Mouse (Mus musculus) T-helper 2 cell (primary cell): ENCODE measurements around the gene Gstt1.
"Not testable (repeated sequence)": the region's sequence is repeated elsewhere in the genome, so short reads cannot be mapped to it uniquely, and the experiment has no call there.

Experiments
- in situ Hi-C: fragments of 300-600 bp; cut with MboI, MseI; formaldehyde crosslinking; loops from one replicate; pipeline ENCODE4 v1.15.1; 2025; ENCODE audit warnings: high pct_unique_total_duplicates

Gstt1 gene

DNA sequence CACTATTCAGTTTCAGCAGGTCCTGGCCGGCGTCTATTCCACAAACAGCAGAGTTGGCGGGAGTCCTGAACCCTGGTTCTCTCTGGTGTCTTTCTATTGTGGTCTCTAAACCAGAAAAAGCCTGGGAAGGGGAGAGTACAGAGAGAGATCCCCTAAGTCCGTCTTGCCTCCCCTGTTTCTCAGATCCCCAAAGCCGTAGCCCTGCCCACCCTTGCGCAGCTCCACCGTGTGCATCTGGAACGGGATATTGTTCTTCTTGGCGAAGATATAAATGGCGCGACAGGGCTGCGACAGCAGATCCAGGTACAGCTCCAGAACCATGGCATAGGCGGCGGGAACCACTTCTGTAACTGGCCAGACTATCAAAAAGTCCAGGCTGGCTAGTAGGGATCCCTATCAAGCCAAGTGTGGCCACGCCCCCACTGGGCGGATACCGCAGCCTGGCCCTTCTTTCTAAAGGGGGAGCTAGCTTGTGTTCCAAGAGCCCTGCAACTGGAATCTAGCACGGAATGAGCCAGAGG is at the start of gene Gstt1:
TSS of gene Gstt1 (minus strand) at position 409 of the 521 bp plus-strand sequence.
- in situ Hi-C loops, result no loop called here

DNA sequence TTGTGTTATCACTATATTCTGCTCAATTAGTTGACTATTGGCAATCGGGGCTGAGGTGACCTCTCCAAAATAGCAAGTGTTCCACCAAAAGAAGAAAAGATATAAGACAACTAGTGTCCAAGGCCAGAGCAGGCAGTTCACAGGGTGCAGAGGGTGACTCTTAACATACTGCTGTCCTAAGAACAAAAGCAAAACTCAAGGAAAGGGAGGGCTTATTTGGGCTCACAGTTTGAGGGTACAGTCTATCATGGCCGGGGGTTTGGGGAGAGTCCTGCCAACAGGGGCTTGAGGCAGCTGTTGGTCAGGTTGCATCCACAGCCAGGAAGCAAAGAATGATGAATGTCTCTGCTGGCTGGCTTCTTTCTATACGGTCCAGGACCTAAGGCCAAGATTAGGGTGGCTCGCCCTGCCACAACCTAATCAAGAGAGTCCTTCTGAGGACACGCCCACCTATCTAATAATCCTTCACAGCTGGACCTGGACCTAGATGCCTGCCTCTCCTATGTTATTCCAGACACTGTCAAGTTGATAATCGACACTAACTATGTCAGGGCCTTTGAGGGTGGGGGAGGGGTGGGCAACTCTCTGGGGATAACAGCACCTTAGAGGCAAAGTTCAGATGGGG is 47.0 kb upstream of the Gstt1 start:
- in situ Hi-C loops, result no loop called here

DNA sequence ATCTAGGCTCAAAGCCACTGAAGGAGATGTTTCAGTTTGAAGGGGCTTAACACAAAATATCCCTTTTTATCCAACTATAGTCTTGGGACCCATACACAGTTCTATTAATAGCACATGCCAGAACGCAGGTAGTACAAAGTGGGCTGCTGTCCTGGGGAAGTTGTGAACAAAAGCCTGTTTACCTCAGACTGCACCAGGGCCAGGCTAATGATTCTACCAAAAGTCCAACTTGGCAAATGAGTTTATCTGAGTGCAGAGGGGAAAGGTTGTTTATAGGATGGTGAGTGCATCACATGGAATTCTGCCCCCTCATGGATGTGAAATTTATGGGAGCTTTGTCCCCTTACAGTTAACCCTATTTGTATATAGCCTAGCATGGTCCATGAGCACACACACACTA is 46.4 kb upstream of the Gstt1 start:
- in situ Hi-C loops, result no loop called here

DNA sequence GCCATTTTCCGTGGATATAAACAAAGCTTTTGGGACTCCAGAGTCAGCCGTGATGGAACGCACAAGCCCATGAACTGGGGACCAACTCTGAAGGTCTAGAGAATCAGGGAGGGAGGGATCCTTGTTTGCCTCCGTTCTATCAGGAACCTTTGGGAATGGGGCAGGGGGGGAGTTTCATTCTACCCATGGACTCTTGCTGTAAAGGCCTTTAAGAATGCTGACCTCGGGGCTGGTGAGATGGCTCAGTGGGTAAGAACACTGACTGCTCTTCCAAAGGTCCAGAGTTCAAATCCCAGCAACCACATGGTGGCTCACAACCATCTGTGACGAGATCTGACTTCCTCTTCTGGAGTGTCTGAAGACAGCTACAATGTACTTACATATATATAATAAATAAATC is 45.5 kb upstream of the Gstt1 start:
- in situ Hi-C loops, result not testable (repeated sequence)

DNA sequence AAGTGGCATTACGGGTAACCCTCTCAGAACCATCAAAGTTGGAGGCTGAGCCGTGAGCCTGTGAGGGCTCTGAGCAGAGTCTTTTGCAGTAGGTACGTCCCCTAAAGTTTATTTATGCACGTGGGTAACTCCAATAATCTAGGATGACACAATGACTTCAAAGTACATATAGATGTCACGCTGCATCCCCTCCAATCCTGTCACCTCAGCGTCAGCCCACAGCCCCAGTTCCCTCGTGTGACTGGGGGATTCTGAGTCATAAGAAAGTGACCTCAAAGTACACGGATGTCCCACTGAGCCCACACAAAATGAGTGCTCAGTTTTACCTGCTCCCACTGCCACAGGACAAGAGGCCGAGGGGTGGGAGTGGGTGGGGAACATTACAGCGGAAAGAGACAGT is 40.7 kb upstream of the Gstt1 start:
- in situ Hi-C loops, result no loop called here

DNA sequence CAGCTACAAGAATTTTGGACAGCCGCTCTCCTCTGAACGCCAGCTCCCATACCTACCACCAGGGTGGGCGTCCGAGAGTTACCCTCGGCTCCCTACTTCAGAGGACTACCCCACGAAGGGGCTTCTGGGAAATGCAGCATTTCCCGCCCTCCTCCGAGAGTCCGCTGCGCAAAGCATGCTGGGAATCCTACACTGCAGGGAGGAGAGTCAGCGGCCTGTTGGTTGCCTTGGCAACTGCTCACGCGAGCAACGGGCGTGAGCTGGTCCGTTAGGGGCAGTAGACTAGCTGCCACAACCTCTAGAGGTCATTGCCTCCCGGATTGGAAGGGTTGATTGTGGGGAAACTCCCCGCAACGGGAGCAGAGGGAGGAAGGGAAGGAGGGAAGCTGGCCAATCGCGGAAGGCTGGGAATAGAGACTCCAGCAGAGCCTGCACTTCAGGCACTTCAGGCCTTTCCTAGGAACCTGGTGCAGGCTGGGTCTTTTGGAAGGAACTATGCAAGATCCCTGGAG is 38.9 kb upstream of the Gstt1 start, which contains the start of gene Gstt2:
TSS of gene Gstt2 (minus strand) at position 177 of the 512 bp plus-strand sequence.
- in situ Hi-C loops, result no loop called here

DNA sequence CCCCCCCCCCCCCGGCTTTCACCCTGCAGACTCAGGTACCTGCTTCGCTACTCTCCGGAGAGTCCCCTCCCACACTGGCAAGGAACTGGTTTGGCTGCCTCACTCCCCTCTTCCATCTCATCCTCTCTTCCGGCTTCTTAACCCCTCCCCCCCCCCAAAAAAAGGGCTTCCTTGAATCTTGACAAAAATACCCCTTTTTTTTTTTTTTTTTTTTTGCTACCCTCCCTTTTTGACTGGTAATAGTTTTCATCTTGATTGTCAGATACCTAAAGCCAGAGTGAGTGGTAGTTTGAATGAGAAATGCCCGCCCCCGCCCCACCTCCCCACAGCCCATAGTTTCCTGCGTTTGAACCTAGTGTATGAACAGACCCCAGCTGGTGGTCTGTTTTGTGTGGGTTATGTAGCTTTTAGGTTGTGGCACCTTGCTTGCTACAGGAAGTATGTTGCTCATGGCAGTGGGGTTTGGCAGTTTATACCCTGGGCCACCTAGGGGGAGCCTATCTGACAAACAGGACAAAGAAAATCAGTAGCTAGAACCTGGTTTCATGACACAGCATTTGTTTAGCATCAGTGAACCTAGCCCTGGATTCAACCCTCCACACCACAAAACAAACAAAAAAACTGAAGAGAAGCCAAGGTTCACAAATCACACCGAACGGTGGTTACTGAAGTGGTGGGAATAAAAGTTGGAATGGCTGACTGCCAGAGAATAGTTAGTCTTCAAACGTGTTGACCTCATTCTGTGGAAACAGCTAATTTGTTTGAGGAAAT is 37.6 kb upstream of the Gstt1 start:
- in situ Hi-C loops, result no loop called here

DNA sequence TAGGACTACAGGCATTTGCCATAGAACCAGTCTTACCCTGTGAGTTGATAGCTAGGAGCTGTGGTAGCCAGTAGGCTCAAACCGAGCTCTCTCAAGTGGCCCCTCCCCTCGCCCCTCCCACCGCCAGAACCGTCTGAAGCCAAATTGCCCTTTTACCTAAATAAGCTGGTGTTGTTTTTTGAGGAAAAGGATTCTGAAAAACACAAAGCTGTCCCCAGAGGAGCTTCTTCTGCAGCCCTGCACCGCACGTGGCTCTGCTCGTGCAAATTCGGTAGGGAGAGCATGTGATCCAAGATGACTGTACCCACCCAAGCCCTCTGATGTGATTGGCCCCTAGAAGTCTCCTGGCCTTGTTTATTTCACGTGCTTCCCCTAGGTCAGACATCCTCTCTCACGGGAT is 36.9 kb upstream of the Gstt1 start:
- in situ Hi-C loops, result no loop called here

DNA sequence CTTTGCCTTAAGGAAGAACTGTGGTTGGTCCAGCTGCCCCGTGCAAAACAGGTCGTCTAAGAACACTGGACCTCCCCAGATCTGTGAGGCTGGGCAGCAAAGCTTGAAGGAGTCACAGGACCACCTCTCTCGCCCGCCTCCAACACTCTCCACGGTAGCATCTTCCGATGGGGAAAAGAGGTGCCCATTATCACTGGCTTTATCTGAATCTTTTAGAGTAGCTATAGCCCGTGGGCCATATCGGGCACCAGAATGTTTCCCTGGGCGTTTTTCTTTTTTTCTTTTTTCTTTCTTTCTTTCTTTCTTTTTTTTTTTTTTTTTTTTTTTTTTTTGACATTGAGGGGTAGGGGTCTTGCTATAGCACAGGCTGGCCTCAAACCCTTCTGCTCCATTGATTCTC is 36.3 kb upstream of the Gstt1 start:
- in situ Hi-C loops, result no loop called here

DNA sequence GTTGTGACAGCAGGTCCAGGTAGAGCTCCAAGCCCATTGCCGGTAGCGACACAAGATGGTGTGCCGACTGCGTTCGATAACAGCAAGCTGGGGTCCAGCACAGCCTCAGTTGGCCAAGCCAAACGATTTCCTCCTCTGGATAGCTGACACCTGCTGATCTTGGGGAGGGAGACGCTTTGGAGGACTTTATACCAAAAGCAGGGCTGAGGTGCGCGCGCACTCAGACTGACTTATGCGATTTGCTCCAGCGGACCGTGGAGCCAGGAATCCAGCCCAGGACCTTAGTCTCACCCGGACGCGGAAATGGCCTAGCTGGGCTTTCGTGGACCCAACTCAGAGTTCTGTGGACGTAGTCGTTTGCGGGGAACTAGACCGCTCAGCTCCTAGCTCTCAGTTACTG is 35.9 kb upstream of the Gstt1 start:
- in situ Hi-C loops, result no loop called here

DNA sequence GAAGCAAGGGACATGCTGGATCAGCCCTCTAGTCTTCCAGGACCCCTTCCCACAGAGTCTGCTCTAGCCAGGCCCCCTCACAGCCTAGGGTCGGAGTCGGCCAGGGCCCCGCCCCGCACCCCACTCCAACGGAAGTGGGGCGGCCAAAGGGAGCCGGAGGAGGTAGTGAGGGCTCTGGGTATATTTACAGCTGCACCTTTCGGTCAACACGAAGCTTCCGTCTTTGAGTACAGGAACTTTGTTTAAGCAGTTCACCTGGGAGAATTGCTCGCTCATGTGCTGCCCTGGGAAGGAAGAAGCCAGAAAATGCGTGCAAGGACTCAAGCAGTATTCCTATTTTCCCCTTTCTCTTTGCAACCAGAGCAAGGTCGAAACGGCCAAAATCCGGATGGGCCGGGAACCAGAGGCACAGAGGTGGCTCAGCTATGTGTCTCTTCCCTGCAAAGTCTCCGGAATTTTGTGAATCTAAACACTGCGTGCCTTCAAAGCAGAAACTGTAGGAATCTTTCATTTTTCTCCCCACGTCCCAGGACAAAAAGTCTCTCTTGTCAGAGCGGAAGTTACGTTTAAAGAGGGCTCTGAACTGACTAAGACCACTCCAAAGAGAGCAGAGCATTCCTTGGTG is 35.2 kb upstream of the Gstt1 start:
- in situ Hi-C loops, result no loop called here

DNA sequence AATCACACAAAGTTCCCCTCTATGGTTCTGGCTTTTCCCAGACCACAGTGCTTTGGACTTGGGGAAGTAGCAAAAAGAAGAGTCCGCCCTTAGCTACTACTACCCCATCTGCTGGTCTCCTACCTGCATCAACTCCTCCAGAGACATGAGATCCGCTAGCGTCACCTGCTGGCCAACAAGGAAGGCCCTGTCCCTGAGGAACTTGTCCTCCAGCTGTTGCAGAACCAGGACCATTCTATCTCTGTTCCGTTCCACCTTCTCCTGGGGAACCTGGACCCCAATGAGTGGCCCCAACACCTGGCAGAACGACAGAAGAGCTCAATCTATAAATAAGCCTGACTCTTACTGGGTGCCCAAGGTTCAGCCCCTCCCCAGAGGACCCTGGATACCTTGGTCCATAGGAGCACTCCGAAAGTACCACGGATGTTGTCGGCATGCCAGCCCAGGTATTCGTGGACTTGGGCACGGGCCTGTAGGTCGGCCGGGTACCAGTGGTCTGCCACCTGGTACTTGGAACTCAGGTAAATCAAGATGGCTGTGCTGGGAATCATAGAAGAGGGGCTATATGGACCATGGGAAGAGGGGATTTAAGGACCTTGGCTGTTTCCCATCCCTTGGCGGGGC is 34.0 kb upstream of the Gstt1 start:
- in situ Hi-C loops, result no loop called here

DNA sequence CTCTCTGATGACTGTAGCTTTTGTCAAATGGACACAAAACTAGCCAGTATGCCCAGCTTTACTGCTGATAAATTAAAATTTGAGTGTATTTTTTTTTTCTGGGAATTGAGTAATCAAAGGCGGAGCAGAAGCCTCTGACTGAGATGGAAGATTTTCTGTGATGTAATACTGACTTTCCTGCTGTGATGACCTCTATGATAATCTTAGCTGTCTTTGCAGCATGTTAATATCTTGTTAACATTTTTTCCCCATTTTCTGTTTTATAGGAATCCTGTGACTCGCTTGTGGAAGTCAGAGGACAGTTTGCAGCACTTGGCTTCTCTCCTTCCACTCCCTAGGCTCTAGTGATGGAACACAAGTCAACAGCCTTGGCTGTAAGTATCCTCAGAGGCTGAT is 31.9 kb upstream of the Gstt1 start:
- in situ Hi-C loops, result no loop called here

DNA sequence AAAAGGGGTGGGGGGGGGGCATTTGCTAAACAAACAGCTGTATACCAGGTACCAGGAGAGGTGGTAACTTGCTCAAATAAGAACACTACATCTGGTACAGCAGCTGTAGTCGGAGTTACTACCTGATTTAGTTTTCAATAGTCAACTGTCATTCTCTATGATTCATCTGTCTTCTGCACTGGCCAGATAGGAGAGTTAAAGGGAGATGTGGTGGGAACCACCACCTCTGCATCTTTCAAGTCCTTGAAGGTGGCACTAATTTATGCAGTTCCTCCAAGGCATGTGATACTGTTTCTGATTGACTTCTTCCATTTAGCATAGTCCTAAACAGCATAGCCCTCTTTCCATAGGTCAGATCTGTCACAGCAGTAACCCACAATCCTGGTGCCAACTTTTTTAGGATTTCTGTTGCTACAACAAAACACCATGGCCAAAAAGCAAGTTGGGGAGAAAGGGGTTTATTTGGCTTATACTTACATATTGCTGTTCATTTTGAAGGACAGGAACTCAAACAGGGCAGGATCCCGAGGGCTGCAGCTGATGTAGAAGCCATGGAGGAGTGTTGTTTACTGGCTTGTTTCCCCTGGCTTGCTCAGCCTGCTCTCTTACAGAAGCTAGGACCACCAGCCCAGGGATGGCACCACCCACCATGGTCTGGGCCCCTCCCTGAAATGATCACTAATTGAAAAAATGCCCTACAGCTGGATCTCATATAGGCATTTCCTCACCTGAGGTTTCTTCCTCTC is 31.3 kb upstream of the Gstt1 start:
- in situ Hi-C loops, result loop anchor here (5.0 kb wide), 1 partner anchor 47 kb away; the partner anchor contains the start of genes Gm20441 and Gstt3

DNA sequence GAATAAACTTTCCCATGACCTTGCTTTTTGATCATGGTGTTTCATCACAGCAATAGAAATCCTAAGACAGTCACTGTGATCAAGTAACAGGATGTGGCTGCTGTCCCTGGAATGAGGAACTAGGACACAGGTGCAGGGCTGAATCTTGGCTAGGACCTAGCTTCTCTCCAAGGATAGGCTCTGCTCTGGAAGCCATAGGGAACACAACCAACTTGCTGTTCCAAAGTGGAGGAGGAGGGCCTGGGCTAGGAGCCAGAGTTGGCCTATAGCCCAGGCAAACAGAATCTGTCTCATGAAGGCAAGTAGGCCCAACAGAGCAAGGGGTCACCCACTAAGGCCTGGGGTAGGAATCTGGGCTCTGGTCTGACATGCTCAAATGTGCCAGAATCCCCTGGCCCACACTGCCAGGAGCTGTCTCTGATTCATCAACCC is 30.1 kb upstream of the Gstt1 start:
- in situ Hi-C loops, result loop anchor here (5.0 kb wide), 1 partner anchor 46 kb away; the partner anchor contains the start of genes Gm20441 and Gstt3

DNA sequence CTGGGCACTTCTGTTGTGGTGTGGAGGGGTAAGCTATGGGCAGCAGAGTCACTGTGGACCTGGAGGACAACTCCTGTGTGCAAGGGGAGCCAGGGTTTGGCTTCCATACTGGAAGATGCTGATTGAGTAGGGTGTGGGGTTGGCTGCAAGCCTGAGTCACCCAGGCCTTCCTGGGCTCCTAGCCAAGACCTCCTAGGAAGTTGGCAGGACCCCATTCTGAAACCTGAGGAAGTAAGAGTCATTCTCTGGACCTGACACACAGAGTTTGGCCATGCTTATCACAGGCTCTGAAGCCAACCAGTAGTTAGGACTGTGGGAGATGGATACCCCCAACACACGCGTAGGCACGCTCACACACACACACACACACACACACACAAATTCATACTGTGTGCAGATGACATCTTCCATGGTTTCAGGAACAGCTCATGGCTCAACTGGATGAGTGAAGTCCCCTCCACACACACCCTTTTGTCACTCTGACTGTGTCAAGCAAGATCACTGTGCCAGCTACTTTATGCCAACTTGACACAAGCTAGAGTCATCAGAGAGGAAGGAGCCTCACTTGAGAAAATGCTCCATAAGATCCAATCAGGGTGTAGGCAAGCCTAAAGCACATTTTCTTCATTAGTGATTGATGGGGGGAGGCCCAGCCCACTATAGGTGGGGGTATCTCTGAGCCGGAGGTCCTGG is 29.4 kb upstream of the Gstt1 start:
- in situ Hi-C loops, result loop anchor here (5.0 kb wide), 1 partner anchor 46 kb away; the partner anchor contains the start of genes Gm20441 and Gstt3

DNA sequence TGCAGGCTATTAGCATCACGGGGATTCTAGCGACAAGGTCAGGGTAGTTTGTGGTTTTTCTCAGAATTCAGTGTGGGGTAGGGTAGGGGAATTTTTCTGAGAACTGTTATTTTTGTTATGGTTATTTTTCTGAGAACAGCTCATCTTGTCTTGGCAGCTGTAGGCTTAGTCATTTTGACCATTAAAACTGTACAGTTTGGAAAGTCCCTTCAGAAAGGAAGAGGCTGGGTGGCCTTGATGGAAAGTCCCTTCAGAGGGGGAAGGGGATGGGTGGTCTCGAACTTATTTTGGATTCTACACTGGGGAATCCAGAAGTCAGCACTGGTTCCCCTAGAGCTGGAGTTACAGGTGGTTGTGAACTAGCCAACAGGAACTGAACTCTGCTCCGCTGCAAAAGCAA is 26.1 kb upstream of the Gstt1 start:
- in situ Hi-C loops, result no loop called here

DNA sequence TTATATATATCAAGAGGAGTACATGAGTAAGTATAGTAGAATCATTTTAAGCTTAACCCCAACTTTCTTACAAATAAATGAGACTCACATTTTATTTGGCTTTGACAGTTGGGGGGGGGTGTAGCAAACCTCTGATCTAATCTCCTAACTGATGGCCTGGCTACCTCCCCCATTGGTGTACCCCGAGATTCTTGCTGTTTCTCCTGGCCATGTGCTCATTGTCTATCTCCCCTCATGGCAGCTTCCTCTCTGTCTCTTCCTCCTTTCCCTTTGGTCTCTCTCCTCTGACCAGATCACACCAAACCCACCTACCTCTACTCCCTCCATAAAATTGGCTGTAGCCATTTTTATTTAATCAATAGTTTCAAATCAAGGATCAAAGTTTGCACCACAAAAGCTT is 25.4 kb upstream of the Gstt1 start:
- in situ Hi-C loops, result no loop called here

DNA sequence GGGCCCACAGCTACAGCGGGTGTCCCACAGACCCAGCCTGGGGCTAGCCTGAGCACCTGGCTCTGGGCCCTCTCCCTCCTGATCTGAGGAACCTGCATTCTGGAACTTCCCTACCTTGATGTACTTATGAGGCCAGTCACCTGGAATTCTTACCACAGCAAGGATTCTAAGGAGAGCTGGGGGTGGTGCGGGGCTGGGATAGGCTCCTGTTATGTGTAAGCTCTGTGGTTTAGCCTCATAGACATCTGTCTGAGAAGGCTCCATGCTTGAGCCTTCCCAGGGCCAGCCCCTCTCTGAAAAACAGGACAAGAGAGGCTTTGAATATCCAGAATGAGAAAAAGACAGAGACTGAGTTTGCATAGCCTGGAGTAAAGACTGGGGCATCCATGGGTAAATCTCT is 24.1 kb upstream of the Gstt1 start, which contains the start of gene Gstt4:
TSS of gene Gstt4 (minus strand) at position 101 of the 400 bp plus-strand sequence.
- in situ Hi-C loops, result no loop called here

DNA sequence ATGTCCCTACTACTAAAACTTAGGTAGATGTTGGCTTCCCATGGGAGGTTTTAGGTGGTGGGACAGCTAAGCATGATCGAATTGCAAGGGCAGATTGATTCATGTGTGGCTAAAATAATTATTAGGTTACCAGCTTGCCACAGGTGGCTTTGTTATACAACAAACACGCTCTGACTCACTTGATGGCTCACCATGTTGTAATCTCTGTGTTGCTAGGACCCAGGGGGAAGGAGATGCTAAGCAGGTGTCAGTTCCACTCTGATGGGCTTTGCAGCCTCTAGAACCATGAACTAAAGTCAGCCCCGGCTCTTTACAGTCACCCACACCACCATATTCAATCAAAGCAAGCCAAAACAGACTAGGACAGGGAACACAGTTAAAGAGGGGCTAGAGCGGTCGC is 21.5 kb upstream of the Gstt1 start:
- in situ Hi-C loops, result no loop called here
